Mouse (Mus musculus) CH12.LX (cell line): ENCODE results near the gene 1600002K03Rik. TPM values are rescaled to one million over a fixed set of nuclear protein-coding genes. Genes with fewer than 3 reads are reported as not detected.

Source experiments
- DNase-seq: peaks from one replicate; pipeline ENCODE4 v3.0.0-alpha.2; 2013; ENCODE audit errors: extremely low read depth
- H3K27ac ChIP-seq: 2 replicates; pipeline ENCODE4 v1.5.1; 2012; ENCODE audit warnings: low read depth, mild to moderate bottlenecking, control low read depth, moderate library complexity; ENCODE audit not compliant: insufficient read depth
- H3K27me3 ChIP-seq: replicated peaks from 2 replicates; pipeline ENCODE3; 2012; ENCODE audit warnings: inconsistent platforms
- H3K36me3 ChIP-seq, 2 experiments: replicated peaks in 1 of 2; 2 replicates each; pipeline versions ENCODE3 to v1.6.1; 2012; ENCODE audit warnings: inconsistent platforms in 1 of 2, low read length in 1 of 2, mild to moderate bottlenecking in 1 of 2, mixed read lengths in 1 of 2, moderate library complexity in 1 of 2; ENCODE audit not compliant: control insufficient read depth in 1 of 2, insufficient read depth in 1 of 2
- H3K4me1 ChIP-seq, 2 experiments: 2 replicates each; pipeline ENCODE4 v1.6.1; 2012; ENCODE audit warnings: inconsistent platforms in 1 of 2, moderate library complexity in 1 of 2; ENCODE audit not compliant: insufficient read depth in 2 of 2, control insufficient read depth in 1 of 2
- H3K4me2 ChIP-seq: 2 replicates; pipeline ENCODE4 v1.6.1; 2012; ENCODE audit warnings: low read depth, mild to moderate bottlenecking, control low read depth; ENCODE audit not compliant: poor library complexity, insufficient read depth, severe bottlenecking
- H3K4me3 ChIP-seq, 3 experiments: fragments of 150-350 bp in 1 of 3; sonication (generic) in 1 of 3; replicated peaks in 1 of 3; 2 replicates each; pipeline versions ENCODE3 to v1.5.1; 2011 to 2012; ENCODE audit warnings: low read depth in 2 of 3, low read length in 2 of 3, mild to moderate bottlenecking in 2 of 3, moderate library complexity in 2 of 3, control low read depth in 1 of 3, improper control_type of control experiment in 1 of 3, inconsistent platforms in 1 of 3, mixed read lengths in 1 of 3; ENCODE audit not compliant: poor library complexity in 1 of 3
- H3K79me2 ChIP-seq: replicated peaks from 2 replicates; pipeline ENCODE4 v1.6.1; 2012; ENCODE audit warnings: mild to moderate bottlenecking, moderate library complexity; ENCODE audit not compliant: control insufficient read depth, poor library complexity, insufficient read depth, severe bottlenecking; ENCODE audit errors: extremely low read depth
- H3K9ac ChIP-seq: 2 replicates; pipeline ENCODE4 v1.6.1; 2012; ENCODE audit warnings: low read depth, mild to moderate bottlenecking, control low read depth, moderate library complexity; ENCODE audit not compliant: insufficient read depth
- H3K9me3 ChIP-seq: replicated peaks from 2 replicates; pipeline ENCODE3; 2012; ENCODE audit warnings: low read length, inconsistent platforms, mixed read lengths
- BHLHE40 ChIP-seq: IDR thresholded peaks from 2 replicates; pipeline ENCODE4 v1.6.1; 2011; ENCODE audit warnings: mild to moderate bottlenecking, low read depth, low read length, improper control_type of control experiment
- CHD1 ChIP-seq: IDR thresholded peaks from 2 replicates; pipeline ENCODE4 v1.6.1; 2012; ENCODE audit warnings: low read depth, low read length, improper control_type of control experiment, inconsistent platforms
- CHD2 ChIP-seq: IDR thresholded peaks from 2 replicates; pipeline ENCODE4 v1.6.1; 2011; ENCODE audit warnings: low read length, improper control_type of control experiment
- CTCF ChIP-seq, 2 experiments: IDR thresholded peaks in 1 of 2; conservative IDR thresholded peaks in 1 of 2; 2 replicates each; pipeline ENCODE4 v1.5.1; 2011 to 2012; ENCODE audit warnings: low read depth in 2 of 2, low read length in 2 of 2, improper control_type of control experiment in 1 of 2, inconsistent platforms in 1 of 2, mild to moderate bottlenecking in 1 of 2, moderate library complexity in 1 of 2
- EP300 ChIP-seq: IDR thresholded peaks from 2 replicates; pipeline ENCODE4 v1.6.1; 2011; ENCODE audit warnings: low read length, improper control_type of control experiment
- ETS1 ChIP-seq: conservative IDR thresholded peaks from 2 replicates; pipeline ENCODE4 v1.6.1; 2012; ENCODE audit warnings: low read depth, mild to moderate bottlenecking, inconsistent platforms, low read length, improper control_type of control experiment, moderate library complexity
- GABPA ChIP-seq: IDR thresholded peaks from 2 replicates; pipeline ENCODE4 v1.6.1; 2012; ENCODE audit warnings: low read depth, low read length, improper control_type of control experiment, inconsistent platforms; ENCODE audit not compliant: insufficient replicate concordance
- IRF4 ChIP-seq: IDR thresholded peaks from 2 replicates; pipeline ENCODE4 v1.6.1; 2014; ENCODE audit warnings: low read depth, mild to moderate bottlenecking, inconsistent platforms, low read length, improper control_type of control experiment
- JUND ChIP-seq: conservative IDR thresholded peaks from 2 replicates; pipeline ENCODE4 v1.6.1; 2011; ENCODE audit warnings: low read depth, low read length, improper control_type of control experiment
- KAT2A ChIP-seq: IDR thresholded peaks from 2 replicates; pipeline ENCODE4 v1.6.1; 2012; ENCODE audit warnings: low read length, improper control_type of control experiment, inconsistent platforms; ENCODE audit not compliant: insufficient replicate concordance
- MAFK ChIP-seq: IDR thresholded peaks from 2 replicates; pipeline ENCODE4 v1.6.1; 2011; ENCODE audit warnings: low read length, improper control_type of control experiment; ENCODE audit not compliant: insufficient replicate concordance
- MYC ChIP-seq: IDR thresholded peaks from 2 replicates; pipeline ENCODE4 v1.6.1; 2011; ENCODE audit warnings: low read depth, mild to moderate bottlenecking, improper control_type of control experiment, low read length
- NELFE ChIP-seq: IDR thresholded peaks from 2 replicates; pipeline ENCODE4 v1.6.1; 2011; ENCODE audit warnings: low read depth, low read length, improper control_type of control experiment
- POLR2A ChIP-seq: IDR thresholded peaks from 2 replicates; pipeline ENCODE4 v1.6.1; 2011; ENCODE audit warnings: low read depth, mild to moderate bottlenecking, improper control_type of control experiment, low read length
- POLR2AphosphoS2 ChIP-seq: IDR thresholded peaks from 2 replicates; pipeline ENCODE4 v1.6.1; 2011; ENCODE audit warnings: low read depth, low read length, improper control_type of control experiment
- RAD21 ChIP-seq: IDR thresholded peaks from 2 replicates; pipeline ENCODE4 v1.6.1; 2011; ENCODE audit warnings: low read depth, mild to moderate bottlenecking, low read length, improper control_type of control experiment, moderate library complexity
- SMC3 ChIP-seq: IDR thresholded peaks from 2 replicates; pipeline ENCODE4 v1.6.1; 2011; ENCODE audit warnings: low read depth, low read length, improper control_type of control experiment
- TBP ChIP-seq: conservative IDR thresholded peaks from 2 replicates; pipeline ENCODE4 v1.6.1; 2011; ENCODE audit warnings: low read depth, low read length, improper control_type of control experiment
- TCF12 ChIP-seq: IDR thresholded peaks from 2 replicates; pipeline ENCODE4 v1.6.1; 2014; ENCODE audit warnings: low read depth, mild to moderate bottlenecking, inconsistent platforms, low read length, improper control_type of control experiment
- UBTF ChIP-seq: IDR thresholded peaks from 2 replicates; pipeline ENCODE4 v1.6.1; 2012; ENCODE audit warnings: low read depth, mild to moderate bottlenecking, inconsistent platforms, low read length, improper control_type of control experiment, moderate library complexity
- USF1 ChIP-seq: IDR thresholded peaks from 2 replicates; pipeline ENCODE4 v1.6.1; 2014; ENCODE audit warnings: low read depth, mild to moderate bottlenecking, inconsistent platforms, low read length, improper control_type of control experiment
- USF2 ChIP-seq: conservative IDR thresholded peaks from 2 replicates; pipeline ENCODE4 v1.6.1; 2011; ENCODE audit warnings: low read depth, low read length, improper control_type of control experiment
- ZC3H11A ChIP-seq: IDR thresholded peaks from 2 replicates; pipeline ENCODE4 v1.6.1; 2012; ENCODE audit warnings: low read depth, mild to moderate bottlenecking, inconsistent platforms, low read length, improper control_type of control experiment
- dilution Hi-C: fragments of 300-500 bp; cut with MboI; formaldehyde crosslinking; loops from 2 replicates; pipeline ENCODE4 v1.14.3; 2020; ENCODE audit warnings: low sequenced_read_pairs; ENCODE audit not compliant: extremely low pct_unique_long_range_greater_than_20kb, extremely low pct_ligation_motif_present
- in situ Hi-C: fragments of 300-500 bp; cut with MboI; formaldehyde crosslinking; loops from 3 replicates; pipeline ENCODE4 v1.14.3; 2019; ENCODE audit warnings: low sequenced_read_pairs, low pct_ligation_motif_present, low pct_unique_long_range_greater_than_20kb, mixed read lengths
- polyA plus RNA-seq: library from polyadenylated mRNA; unstranded; fragments of >175 nt; gene quantifications from 2 replicates; pipeline ENCODE4 v1.2.1, GENCODE M21; 2012; ENCODE audit warnings: low read depth; ENCODE audit not compliant: insufficient read length
- total RNA-seq, 2 experiments: library from RNA; depleted of rRNA; stranded (reverse); fragments of 300-350 nt in 1 of 2; fragments of >200 nt in 1 of 2; gene quantifications; 2 replicates each; pipeline ENCODE4 v1.2.3; 2012 to 2014

1600002K03Rik gene
- total and polyA plus RNA-seq, 3 experiments, result 19.3 to 40.2 (median 30.5) TPM

DNA sequence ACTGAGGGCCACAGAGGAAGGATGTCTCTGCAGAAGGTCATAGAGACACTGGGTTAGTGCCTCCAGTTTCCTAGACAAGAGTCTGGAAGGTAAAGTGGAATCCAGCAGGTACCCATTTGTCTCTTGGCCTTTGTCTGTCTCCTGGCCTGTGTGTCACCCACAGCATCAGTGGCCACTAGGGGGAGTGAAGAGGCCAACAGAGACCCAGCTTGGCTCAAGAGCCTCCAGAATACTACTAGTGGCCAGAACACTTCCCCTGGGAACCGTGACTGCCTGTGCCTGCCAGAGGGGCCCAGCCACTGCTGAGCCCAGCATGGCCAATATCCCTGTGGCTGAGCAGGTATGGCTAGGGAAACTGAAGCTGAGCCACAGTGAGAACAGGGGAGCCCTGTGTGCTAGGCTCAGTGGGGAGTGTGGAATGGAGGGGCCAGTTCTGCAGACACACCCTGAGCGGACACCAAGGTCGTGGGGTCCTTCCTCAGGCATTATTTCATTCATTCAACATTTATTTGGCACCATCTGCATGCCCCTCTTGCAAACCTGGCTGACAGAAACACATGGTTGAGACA is 26.8 kb downstream of the 1600002K03Rik start:
- H3K9ac ChIP-seq, result no peak overlapping the region
- no peak overlapping the region for H3K27ac ChIP-seq
- no peak overlapping the region for H3K4me2 ChIP-seq
- H3K4me1 ChIP-seq, result peaks cover 2 to 4% of the 10 kb centered on the region in 2 experiments; a peak in 2 of 4 replicates
- dilution Hi-C loops (no loop called here), in situ Hi-C loops (no loop called here)
- no peak overlapping the region for H3K4me3 ChIP-seq
- H3K9me3 ChIP-seq, result no peaks in the 10 kb centered on the region
- H3K79me2 ChIP-seq, result no peaks in the 10 kb centered on the region
- DNase-seq, result peak; percentile 87
- H3K36me3 ChIP-seq, result no peaks in the 10 kb centered on the region
- H3K27me3 ChIP-seq, result peaks cover 53% of the 10 kb centered on the region
- TF ChIP-seq CHD2 (no peak), CTCF (conservative IDR thresholded peaks at IDR 0.05 in 1 of 2, IDR thresholded peaks at IDR 0.05 in 1 of 2; ENCODE audit: low read depth in 2 of 2, low read length in 2 of 2) (peak; percentile 84 to 96), SMC3 (peak; percentile 88), UBTF (no peak), MYC (no peak), RAD21 (peak; percentile 72)

DNA sequence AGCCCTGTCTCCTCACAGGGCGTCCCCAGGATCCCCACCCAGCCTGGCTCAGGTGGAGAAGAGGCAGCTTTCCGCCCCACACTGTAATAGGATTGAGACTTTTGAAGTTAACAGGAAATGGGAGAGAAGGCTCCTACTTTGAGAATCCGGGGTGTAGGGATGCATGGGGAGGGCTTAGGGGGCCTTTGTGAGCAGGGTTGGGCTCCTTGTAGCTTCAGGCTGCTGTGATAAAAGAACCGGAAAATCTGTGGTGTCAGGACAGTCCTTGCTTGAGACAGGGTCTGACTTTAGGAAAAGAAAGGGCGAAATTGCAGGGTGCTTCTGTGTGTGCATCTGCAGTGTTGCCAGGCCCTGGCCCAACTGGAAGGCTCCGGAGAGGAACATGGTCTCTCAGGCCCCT is 27.7 kb downstream of the 1600002K03Rik start:
- in situ Hi-C loops, result no loop called here
- no peak for DNase-seq
- Histone ChIP-seq H3K79me2 (no peaks in the 10 kb centered on the region), H3K4me1 (peaks cover 2 to 4% of the 10 kb centered on the region in 2 experiments; a peak in 2 of 4 replicates), H3K36me3 (no peaks in the 10 kb centered on the region), H3K4me3 (no peak overlapping the region), H3K9me3 (no peaks in the 10 kb centered on the region), H3K9ac (no peak overlapping the region), H3K27ac (no peak overlapping the region), H3K27me3 (peaks cover 55% of the 10 kb centered on the region), H3K4me2 (no peak overlapping the region)
- dilution Hi-C loops, result no loop called here
- no peak for TF ChIP-seq IRF4
- no peak for TF ChIP-seq UBTF
- no peak for TF ChIP-seq JUND
- no peak for TF ChIP-seq ZC3H11A
- no peak for TF ChIP-seq CHD2
- no peak for TF ChIP-seq ETS1
- no peak for TF ChIP-seq BHLHE40
- TF ChIP-seq CTCF (conservative IDR thresholded peaks at IDR 0.05 in 1 of 2, IDR thresholded peaks at IDR 0.05 in 1 of 2; ENCODE audit: low read depth in 2 of 2, low read length in 2 of 2), result no peak

GRCm38 (mm10) chr10:80204055-80204454 is 31.3 kb downstream of the 1600002K03Rik start:
- DNase-seq, result no peak
- Histone ChIP-seq H3K4me2 (no peak overlapping the region), H3K36me3 (no peaks in the 10 kb centered on the region), H3K79me2 (no peaks in the 10 kb centered on the region), H3K4me3 (no peak overlapping the region), H3K9ac (no peak overlapping the region), H3K27me3 (peaks cover 58% of the 10 kb centered on the region), H3K4me1 (peaks cover 4% of the 10 kb centered on the region in 2 experiments; a peak in 3 of 4 replicates), H3K27ac (no peak overlapping the region), H3K9me3 (no peaks in the 10 kb centered on the region)
- TF ChIP-seq POLR2AphosphoS2 (no peak), MYC (no peak), KAT2A (no peak), CTCF (conservative IDR thresholded peaks at IDR 0.05 in 1 of 2, IDR thresholded peaks at IDR 0.05 in 1 of 2; ENCODE audit: low read depth in 2 of 2, low read length in 2 of 2) (no peak), JUND (no peak), POLR2A (no peak), TBP (no peak), USF1 (no peak), GABPA (no peak), RAD21 (no peak), USF2 (no peak), IRF4 (no peak), TCF12 (no peak), EP300 (no peak), UBTF (no peak), MAFK (no peak), NELFE (no peak), BHLHE40 (no peak), ETS1 (no peak), CHD1 (no peak)
- in situ Hi-C loops (no loop called here), dilution Hi-C loops (no loop called here)
